Mouse (Mus musculus) MEL (cell line): Measurements from ENCODE around the gene Manba. TPM values are rescaled to one million over a fixed set of nuclear protein-coding genes. Genes with fewer than 3 reads are reported as not detected.

Source experiments
- DNase-seq: peaks from one replicate; pipeline ENCODE4 v3.0.0; 2011; ENCODE audit warnings: low read depth, low spot score
- H3K27ac ChIP-seq: 2 replicates; pipeline ENCODE4 v1.5.1; 2012; ENCODE audit warnings: low read depth, mild to moderate bottlenecking, control low read depth, low read length, moderate library complexity; ENCODE audit not compliant: control insufficient read depth
- H3K27me3 ChIP-seq, 2 experiments: fragments of 150-350 bp in 1 of 2; sonication (generic) in 1 of 2; 2 replicates each; pipeline ENCODE4 v1.6.1; 2012; ENCODE audit warnings: low read length in 2 of 2, mild to moderate bottlenecking in 2 of 2, improper control_type of control experiment in 1 of 2, moderate library complexity in 1 of 2; ENCODE audit not compliant: insufficient read depth in 2 of 2, control insufficient read depth in 1 of 2
- H3K36me3 ChIP-seq, 2 experiments: 2 replicates each; pipeline ENCODE4 v1.6.1; 2012 to 2014; ENCODE audit warnings: low read length in 2 of 2, improper control_type of control experiment in 1 of 2, inconsistent platforms in 1 of 2, mild to moderate bottlenecking in 1 of 2; ENCODE audit not compliant: insufficient read depth in 2 of 2, control insufficient read depth in 1 of 2
- H3K4me1 ChIP-seq, 2 experiments: fragments of 150-350 bp in 1 of 2; sonication (generic) in 1 of 2; 2 replicates each; pipeline ENCODE4 v1.6.1; 2012; ENCODE audit warnings: low read length in 2 of 2, improper control_type of control experiment in 1 of 2, mild to moderate bottlenecking in 1 of 2; ENCODE audit not compliant: insufficient read depth in 2 of 2, control insufficient read depth in 1 of 2
- H3K4me3 ChIP-seq, 2 experiments: fragments of 150-350 bp in 1 of 2; sonication (generic) in 1 of 2; 2 replicates each; pipeline ENCODE4 v1.5.1; 2012; ENCODE audit warnings: low read depth in 2 of 2, low read length in 2 of 2, mild to moderate bottlenecking in 2 of 2, moderate library complexity in 2 of 2, control low read depth in 1 of 2, improper control_type of control experiment in 1 of 2; ENCODE audit not compliant: control insufficient read depth in 1 of 2, insufficient read depth in 1 of 2
- H3K79me2 ChIP-seq: 2 replicates; pipeline ENCODE4 v1.6.1; 2012; ENCODE audit warnings: mild to moderate bottlenecking, low read length, moderate library complexity; ENCODE audit not compliant: control insufficient read depth, poor library complexity, insufficient read depth
- H3K9ac ChIP-seq: 2 replicates; pipeline ENCODE4 v1.6.1; 2012; ENCODE audit warnings: low read depth, mild to moderate bottlenecking, control low read depth, low read length, moderate library complexity; ENCODE audit not compliant: control insufficient read depth, poor library complexity, severe bottlenecking
- H3K9me3 ChIP-seq: fragments of 150-350 bp; sonication (generic); replicated peaks from 2 replicates; pipeline ENCODE4 v1.6.1; 2012; ENCODE audit warnings: mild to moderate bottlenecking, low read length, improper control_type of control experiment, moderate library complexity; ENCODE audit not compliant: insufficient read depth
- BHLHE40 ChIP-seq: IDR thresholded peaks from 2 replicates; pipeline ENCODE4 v1.6.1; 2012; ENCODE audit warnings: low read depth, mild to moderate bottlenecking, inconsistent platforms, low read length, improper control_type of control experiment, borderline replicate concordance
- CTCF ChIP-seq, 3 experiments: IDR thresholded peaks in 2 of 3; conservative IDR thresholded peaks in 1 of 3; 2 replicates each; pipeline ENCODE4 v1.5.1; 2011 to 2012; ENCODE audit warnings: low read length in 3 of 3, low read depth in 2 of 3, mild to moderate bottlenecking in 2 of 3, improper control_type of control experiment in 1 of 3, inconsistent platforms in 1 of 3, mixed read lengths in 1 of 3, moderate library complexity in 1 of 3; ENCODE audit not compliant: control insufficient read depth in 1 of 3, insufficient read depth in 1 of 3, poor library complexity in 1 of 3, severe bottlenecking in 1 of 3
- E2F4 ChIP-seq: IDR thresholded peaks from 2 replicates; pipeline ENCODE4 v1.6.1; 2011; ENCODE audit warnings: low read depth, low read length, improper control_type of control experiment, borderline replicate concordance
- ELF1 ChIP-seq: IDR thresholded peaks from 2 replicates; pipeline ENCODE4 v1.6.1; 2014; ENCODE audit warnings: low read depth, mild to moderate bottlenecking, inconsistent platforms, low read length, improper control_type of control experiment, moderate library complexity
- GATA1 ChIP-seq: IDR thresholded peaks from 2 replicates; pipeline ENCODE4 v1.6.1; 2011; ENCODE audit warnings: low read depth, low read length, improper control_type of control experiment
- HCFC1 ChIP-seq: IDR thresholded peaks from 2 replicates; pipeline ENCODE4 v1.6.1; 2012; ENCODE audit warnings: low read depth, mild to moderate bottlenecking, inconsistent platforms, low read length, improper control_type of control experiment, moderate library complexity
- JUND ChIP-seq: IDR thresholded peaks from 2 replicates; pipeline ENCODE4 v1.6.1; 2011; ENCODE audit warnings: low read depth, mild to moderate bottlenecking, improper control_type of control experiment, low read length
- MAFK ChIP-seq: IDR thresholded peaks from 2 replicates; pipeline ENCODE4 v1.6.1; 2011; ENCODE audit warnings: low read depth, mild to moderate bottlenecking, low read length, improper control_type of control experiment, borderline replicate concordance
- MAZ ChIP-seq: IDR thresholded peaks from 2 replicates; pipeline ENCODE4 v1.6.1; 2012; ENCODE audit warnings: low read depth, mild to moderate bottlenecking, inconsistent platforms, low read length, improper control_type of control experiment
- MEF2A ChIP-seq: IDR thresholded peaks from 2 replicates; pipeline ENCODE4 v1.6.1; 2014; ENCODE audit warnings: low read depth, mild to moderate bottlenecking, inconsistent platforms, low read length, improper control_type of control experiment; ENCODE audit not compliant: poor library complexity, insufficient replicate concordance, severe bottlenecking; ENCODE audit errors: extremely low read depth
- MYB ChIP-seq: IDR thresholded peaks from 2 replicates; pipeline ENCODE4 v1.6.1; 2011; ENCODE audit warnings: mild to moderate bottlenecking, low read depth, low read length, improper control_type of control experiment
- NRF1 ChIP-seq: IDR thresholded peaks from 2 replicates; pipeline ENCODE4 v1.6.1; 2014; ENCODE audit warnings: low read depth, mild to moderate bottlenecking, inconsistent platforms, low read length, improper control_type of control experiment, moderate library complexity; ENCODE audit not compliant: poor library complexity, insufficient read depth, severe bottlenecking
- RCOR1 ChIP-seq: IDR thresholded peaks from 2 replicates; pipeline ENCODE4 v1.6.1; 2012; ENCODE audit warnings: low read depth, mild to moderate bottlenecking, inconsistent platforms, low read length, improper control_type of control experiment
- TAL1 ChIP-seq: IDR thresholded peaks from 2 replicates; pipeline ENCODE4 v1.6.1; 2012; ENCODE audit warnings: mild to moderate bottlenecking, inconsistent platforms, low read length, moderate library complexity, mixed read lengths
- TBP ChIP-seq: IDR thresholded peaks from 2 replicates; pipeline ENCODE4 v1.8.0; 2011; ENCODE audit warnings: low read depth, low read length, improper control_type of control experiment
- UBTF ChIP-seq: IDR thresholded peaks from 2 replicates; pipeline ENCODE4 v1.6.1; 2012; ENCODE audit warnings: low read depth, mild to moderate bottlenecking, inconsistent platforms, low read length, improper control_type of control experiment, moderate library complexity, borderline replicate concordance; ENCODE audit not compliant: insufficient read depth
- ZC3H11A ChIP-seq: IDR thresholded peaks from 2 replicates; pipeline ENCODE4 v1.6.1; 2012; ENCODE audit warnings: low read depth, mild to moderate bottlenecking, inconsistent platforms, low read length, improper control_type of control experiment
- ZNF384 ChIP-seq: IDR thresholded peaks from 2 replicates; pipeline ENCODE4 v1.6.1; 2012; ENCODE audit warnings: low read depth, mild to moderate bottlenecking, inconsistent platforms, low read length, improper control_type of control experiment
- polyA plus RNA-seq, 2 experiments: library from polyadenylated mRNA; stranded (reverse) in 1 of 2; unstranded in 1 of 2; fragments of >175 nt in 1 of 2; fragments of >200 nt in 1 of 2; gene quantifications; 2 replicates each; pipeline versions ENCODE4 v1.2.1 to v1.2.4; 2012; ENCODE audit warnings: low replicate concordance in 2 of 2, low read depth in 1 of 2; ENCODE audit not compliant: insufficient read length in 2 of 2, insufficient read depth in 1 of 2, missing spikeins in 1 of 2
- total RNA-seq: library from RNA; depleted of rRNA; stranded (reverse); fragments of 300-350 nt; gene quantifications from 2 replicates; pipeline ENCODE4 v1.2.3, GENCODE M21; 2012

Gene Manba
- total and polyA plus RNA-seq, 3 experiments, result 8.1 to 10.6 TPM; not detected in 1

DNA sequence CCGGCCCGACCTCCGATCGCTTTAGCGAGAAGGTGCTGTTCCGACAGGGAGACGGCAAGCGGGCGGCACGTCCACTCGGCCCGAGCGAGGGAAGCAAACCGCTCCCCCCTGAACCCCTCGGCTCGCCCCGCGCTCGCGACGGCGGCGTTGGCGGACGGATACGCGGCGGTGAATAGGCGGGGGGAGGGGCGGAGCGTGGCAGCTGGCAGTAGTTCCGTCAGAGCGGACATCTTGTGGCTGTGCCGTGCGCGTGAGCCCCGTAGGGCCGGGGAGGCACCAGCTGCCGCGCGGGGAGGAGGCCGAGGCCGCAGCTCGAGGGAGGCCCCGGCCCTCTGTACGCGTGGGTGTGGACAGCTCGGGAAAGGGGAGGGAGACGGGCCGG, 46.9 kb upstream of the Manba start (continued):
- TF ChIP-seq MYB (no peak), TBP (no peak), E2F4 (no peak), ELF1 (no peak), CTCF (IDR thresholded peaks at IDR 0.05 in 2 of 3, conservative IDR thresholded peaks at IDR 0.05 in 1 of 3; ENCODE audit: control insufficient read depth in 1 of 3, insufficient read depth in 1 of 3, low read depth in 2 of 3, low read length in 3 of 3, poor library complexity in 1 of 3, severe bottlenecking in 1 of 3) (no peak), TAL1 (no peak), ZNF384 (no peak), BHLHE40 (no peak), NRF1 (no peak; the same call in 1 of the 2 replicates), MEF2A (no peak)

DNA sequence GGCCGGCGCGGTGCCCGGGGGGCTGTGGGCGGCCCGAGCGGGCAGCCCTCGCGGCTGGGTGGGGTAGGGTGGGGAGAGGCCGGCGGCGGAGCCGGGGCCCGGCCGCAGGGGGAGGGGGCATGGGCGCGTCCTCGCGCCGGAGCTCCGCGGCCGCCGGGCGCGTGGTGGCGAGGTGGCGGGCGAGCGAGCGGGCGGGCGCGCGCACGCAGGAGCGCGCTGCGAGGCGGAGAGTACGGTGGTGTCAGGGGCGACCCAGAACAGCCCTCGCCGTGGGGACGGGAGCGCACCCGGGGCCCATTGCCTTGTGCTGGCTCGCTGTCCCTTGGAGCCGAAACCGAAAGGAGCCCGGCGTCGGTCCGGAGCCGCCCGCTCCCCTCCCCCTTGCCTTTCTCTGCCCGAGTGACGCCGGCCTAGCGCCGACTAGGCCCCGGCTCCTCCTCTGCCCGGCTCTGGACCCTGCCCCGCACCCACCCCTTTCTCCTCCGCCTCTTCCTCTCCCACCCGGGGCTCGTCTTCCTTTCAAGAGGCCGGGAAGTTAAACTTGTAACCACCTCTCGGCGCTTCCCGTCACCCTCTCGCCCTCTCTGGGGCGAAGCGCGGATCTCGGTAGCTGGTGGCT, 46.4 kb upstream of the Manba start:
- DNase-seq, result peak; percentile 87
- peaks cover 12 to 17% of the 10 kb centered on the region in 2 experiments; a peak in 3 of 4 replicates for H3K4me1 ChIP-seq
- H3K27me3 ChIP-seq, result no peaks in the 10 kb centered on the region
- H3K27ac ChIP-seq, result peak overlapping the region; percentile 99
- H3K36me3 ChIP-seq, result peaks cover 25 to 33% of the 10 kb centered on the region in 2 experiments
- TF ChIP-seq ELF1 (0 out of 2 replicates have a peak, but pooled peaks have one; percentile 49), HCFC1 (peak; percentile 68; the same call in 1 of the 2 replicates), UBTF (0 out of 2 replicates have a peak, but pooled peaks have one; percentile 28), CTCF (IDR thresholded peaks at IDR 0.05 in 2 of 3, conservative IDR thresholded peaks at IDR 0.05 in 1 of 3; ENCODE audit: control insufficient read depth in 1 of 3, insufficient read depth in 1 of 3, low read depth in 2 of 3, low read length in 3 of 3, poor library complexity in 1 of 3, severe bottlenecking in 1 of 3) (0 out of 6 replicates have a peak, but pooled peaks of 1 of the 3 experiments have one; percentile 10), JUND (no peak), MAFK (no peak), ZC3H11A (no peak), GATA1 (no peak), MAZ (no peak), RCOR1 (no peak), TAL1 (no peak)
- H3K9ac ChIP-seq, result peak overlapping the region; percentile 94
- H3K4me3 ChIP-seq, result peak overlapping the region; percentile 83 to 90
- H3K79me2 ChIP-seq, result peaks cover 42% of the 10 kb centered on the region
- H3K9me3 ChIP-seq, result no peaks in the 10 kb centered on the region
